Mouse (Mus musculus) thymus, postnatal 14 days (tissue): Measurements from ENCODE around the gene Bcr.
A peak's percentile ranks its signal among the peaks of the same experiment; 100 is the strongest.
"Not testable (repeated sequence)": the region's sequence is repeated elsewhere in the genome, so short reads cannot be mapped to it uniquely, and the experiment has no call there.

ENCODE experiments used
- DNase-seq: peaks from one replicate; pipeline ENCODE4 v3.0.0; 2021

The Bcr gene

GRCm38 (mm10) chr10:75060217-75060842 is at the start of gene Bcr:
Gene Bcr, plus strand, starts transcription at chr10:75060592.
- DNase-seq: peak; percentile 82

- DNase-seq: no peak
Measured at GRCm38 (mm10) chr10:75010704-75011103, 49.7 kb upstream of the Bcr start.

- DNase-seq: no peak
Measured at GRCm38 (mm10) chr10:75015465-75015864, 44.9 kb upstream of the Bcr start.

GRCm38 (mm10) chr10:75016481-75016880 is 43.9 kb upstream of the Bcr start:
- no peak for DNase-seq

- DNase-seq: no peak
Measured at GRCm38 (mm10) chr10:75020271-75020670, 40.1 kb upstream of the Bcr start.

GRCm38 (mm10) chr10:75021138-75021537 is 39.3 kb upstream of the Bcr start:
- peak; percentile 71 for DNase-seq

- DNase-seq: no peak
Measured at GRCm38 (mm10) chr10:75026491-75026890, 33.9 kb upstream of the Bcr start.

GRCm38 (mm10) chr10:75028743-75029142 is 31.6 kb upstream of the Bcr start:
- DNase-seq: no peak

- no peak for DNase-seq
Measured at GRCm38 (mm10) chr10:75029677-75030076, 30.7 kb upstream of the Bcr start.

- no peak for DNase-seq
Measured at GRCm38 (mm10) chr10:75030234-75030633, 30.2 kb upstream of the Bcr start.

- no peak for DNase-seq
Measured at GRCm38 (mm10) chr10:75031345-75032114, 28.9 kb upstream of the Bcr start.

GRCm38 (mm10) chr10:75032395-75032794 is 28.0 kb upstream of the Bcr start, which contains the start of gene Rsph14:
Gene Rsph14, minus strand, starts transcription at chr10:75032586.
- no peak for DNase-seq

GRCm38 (mm10) chr10:75036883-75037379 is 23.5 kb upstream of the Bcr start, which contains the start of gene Rab36:
Gene Rab36, plus strand, starts transcription at chr10:75037058.
- peak; percentile 85 for DNase-seq

GRCm38 (mm10) chr10:75042060-75042459 is 18.3 kb upstream of the Bcr start:
- not testable (repeated sequence) for DNase-seq

GRCm38 (mm10) chr10:75044459-75044858 is 15.9 kb upstream of the Bcr start:
- no peak for DNase-seq

- DNase-seq: no peak
Measured at GRCm38 (mm10) chr10:75045831-75046230, 14.6 kb upstream of the Bcr start.

GRCm38 (mm10) chr10:75048711-75049110 is 11.7 kb upstream of the Bcr start:
- DNase-seq: no peak

GRCm38 (mm10) chr10:75051364-75052074 is 8.9 kb upstream of the Bcr start:
- DNase-seq: no peak

- no peak for DNase-seq
Measured at GRCm38 (mm10) chr10:75052902-75053301, 7.5 kb upstream of the Bcr start.

GRCm38 (mm10) chr10:75053655-75054054 is 6.7 kb upstream of the Bcr start:
- no peak for DNase-seq

- DNase-seq: no peak
Measured at GRCm38 (mm10) chr10:75054125-75054524, 6.3 kb upstream of the Bcr start.

GRCm38 (mm10) chr10:75055672-75056071 is 4.7 kb upstream of the Bcr start:
- no peak for DNase-seq

- no peak for DNase-seq
Measured at GRCm38 (mm10) chr10:75056255-75056654, 4.1 kb upstream of the Bcr start.
